10 mouse cellular contexts compared by ENCODE assay signal in the genomic region with DNA sequence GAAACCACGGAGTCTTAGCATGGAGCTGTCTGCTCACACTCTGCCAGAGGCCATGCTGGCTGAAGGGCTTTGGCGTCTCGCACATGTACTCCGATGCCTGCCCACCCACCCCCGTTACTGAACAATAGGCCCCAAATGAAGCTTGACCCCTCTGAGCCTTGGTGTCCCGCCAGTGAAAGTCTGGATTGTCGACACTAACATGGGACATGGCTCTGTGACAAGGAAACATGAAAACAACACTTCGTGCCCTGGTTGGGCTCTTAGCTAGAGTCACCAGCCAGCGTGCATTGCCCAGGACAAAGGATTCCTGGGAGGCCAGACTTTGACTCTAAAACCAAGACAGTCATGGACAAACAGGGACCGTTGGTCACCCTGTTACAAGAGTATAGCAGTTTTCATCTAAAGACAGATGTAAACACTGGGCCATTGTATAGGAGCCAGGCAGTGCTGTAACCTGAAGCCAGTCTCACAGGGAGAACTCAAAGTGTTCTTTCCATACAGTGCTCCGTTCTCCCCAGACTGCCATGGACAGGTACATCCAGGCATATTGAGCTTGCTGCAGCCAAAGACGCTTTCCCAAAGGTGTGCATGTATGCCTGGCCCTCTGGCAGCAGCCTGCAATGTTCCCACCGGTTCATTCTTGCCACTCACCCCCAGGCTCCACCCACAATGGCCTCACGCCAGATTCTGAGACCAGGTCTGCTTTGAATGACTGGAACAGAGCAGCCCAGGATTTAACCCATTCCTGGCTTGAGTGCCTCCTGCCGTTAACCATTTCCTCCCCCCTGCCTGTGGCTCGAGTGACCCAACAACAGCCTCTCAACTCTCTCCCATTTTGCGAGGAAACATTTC. TPM values are rescaled to one million over a fixed set of nuclear protein-coding genes. Genes with fewer than 3 reads are reported as not detected.
DNase-seq lines count a peak whose midpoint lies in the region; ATAC-seq lines count a peak whose summit lies in the region.
"Had no signal": no experiment of that assay in that cellular context is flagged by ENCODE, and none has a peak within 500 bp of the region (broad histone marks: within the 10 kb centered on the region; RNA-seq: fewer than 3 reads in every experiment).

No protein-coding gene starts in this region.

- peaks cover 33 to 40% of the 10 kb centered on the region in 2 experiments for H3K4me1 ChIP-seq in heart, embryonic 14.5 days (ENCODE audit: control insufficient read depth in 2 of 2, insufficient read depth in 2 of 2, low read length in 2 of 2)
- peaks cover 27% of the 10 kb centered on the region for H3K4me1 ChIP-seq in kidney, embryonic 16.5 days (ENCODE audit: insufficient read depth, low read length)

- no peaks in the 10 kb centered on the region for H3K9me3 ChIP-seq in heart, embryonic 14.5 days (ENCODE audit: control insufficient read depth, low read length)
- H3K9me3 ChIP-seq in kidney, embryonic 16.5 days (ENCODE audit: low read length): no peaks in the 10 kb centered on the region

- no peak overlapping the region for H3K9ac ChIP-seq in heart, embryonic 14.5 days (ENCODE audit: low read length)
- H3K9ac ChIP-seq in kidney, embryonic 16.5 days (replicated peaks; ENCODE audit: low read length): no peak overlapping the region
- H3K9ac ChIP-seq: liver, embryonic 14.5 days had no signal

- H3K36me3 ChIP-seq in heart, embryonic 14.5 days (ENCODE audit: control insufficient read depth, insufficient read depth, low read length): peaks cover 12% of the 10 kb centered on the region; the same call in 1 of the 2 replicates
- peaks cover 6% of the 10 kb centered on the region for H3K36me3 ChIP-seq in kidney, embryonic 16.5 days (ENCODE audit: insufficient read depth, low read length)

- H3K27me3 ChIP-seq in heart, embryonic 14.5 days (ENCODE audit: control insufficient read depth, insufficient read depth, low read length): peaks cover 5% of the 10 kb centered on the region
- peaks cover 3% of the 10 kb centered on the region for H3K27me3 ChIP-seq in kidney, embryonic 16.5 days (ENCODE audit: insufficient read depth, low read length)
- H3K27me3 ChIP-seq: Patski had no signal

- DNase-seq in left cerebral cortex, postnatal 4 days: peak; percentile 95
- no peak for DNase-seq in left cerebral cortex, adult 8-10 months (ENCODE audit: low spot score in 2 of 2)
- peak; percentile 60 for DNase-seq in cerebellum, adult 9-11 months
- peak; percentile 72 for DNase-seq in lung, postnatal 36 days
- peak; percentile 28 to 57 for DNase-seq in urinary bladder, postnatal 36 days (ENCODE audit: low spot score in 2 of 2)
- DNase-seq in c-Kit-positive CD71-positive TER-119-positive erythroid progenitor cells, embryonic 14.5 days (ENCODE audit: low spot score): no peak

- peak; percentile 58 for ATAC-seq in heart, embryonic 14.5 days (ENCODE audit: insufficient number of reproducible peaks, insufficient read depth, low FRiP score, low read depth)
- peak; percentile 76 for ATAC-seq in kidney, embryonic 16.5 days (ENCODE audit: low FRiP score, low TSS enrichment)
- ATAC-seq: Patski had no signal

- H3K27ac ChIP-seq in heart, embryonic 14.5 days (replicated peaks in 1 of 2; ENCODE audit: control insufficient read depth in 1 of 2, insufficient read depth in 1 of 2, low read depth in 2 of 2, low read length in 2 of 2): peak overlapping the region in 1 of 2 experiments; percentile 29; a peak in 1 of 4 replicates
- H3K27ac ChIP-seq in kidney, embryonic 16.5 days (ENCODE audit: low read length): peak overlapping the region; percentile 14; the same call in 1 of the 2 replicates
- H3K27ac ChIP-seq: liver, embryonic 14.5 days had no signal

- intact Hi-C loops in left cerebral cortex, postnatal 4 days (cut with DNase I): no loop called here

- H3K4me2 ChIP-seq in heart, embryonic 14.5 days (ENCODE audit: low read length): peak overlapping the region; percentile 60
- peak overlapping the region; percentile 44 for H3K4me2 ChIP-seq in kidney, embryonic 16.5 days (replicated peaks; ENCODE audit: low read depth, low read length)

- 16% methylated on average over 17 of the region's 17 CpGs for WGBS in heart, embryonic 14.5 days
- WGBS in kidney, embryonic 16.5 days: 12% methylated on average over 17 of the region's 17 CpGs

- peak overlapping the region in 1 of 2 experiments; percentile 16; a peak in 2 of 4 replicates for H3K4me3 ChIP-seq in heart, embryonic 14.5 days (ENCODE audit: control insufficient read depth in 1 of 2, insufficient read depth in 1 of 2, low read depth in 1 of 2, low read length in 2 of 2)
- H3K4me3 ChIP-seq in kidney, embryonic 16.5 days (ENCODE audit: low read length): peak overlapping the region; percentile 18

RNA-seq across cellular contexts. Expression of gene Mn1, which starts 23.6 kb away (rescaled TPM):
- total RNA-seq in left cerebral cortex, postnatal 4 days (2021): 100 to 1,000 TPM; 129 to 135 TPM
- 10 to 100 TPM; 52.4 to 55.5 (median 53.9) TPM for total RNA-seq in left cerebral cortex, adult 8-10 months (2022)
- 5.6 and 6.9 TPM in 2 replicates for polyA plus RNA-seq in heart, embryonic 14.5 days (2014; fragmentation: Nextera tagmentation; extraction: Ambion mirVana)
- 6.9 and 7.2 TPM in 2 replicates for polyA plus RNA-seq in kidney, embryonic 16.5 days (2015; fragmentation: Nextera tagmentation; extraction: Ambion mirVana)

Comparison
In these comparisons a context has a peak if more than half of its experiments do, and no peak if none do; other contexts are left out.
1. DNase-seq: peak in left cerebral cortex, postnatal 4 days (single experiment), cerebellum, adult 9-11 months (single experiment), lung, postnatal 36 days (single experiment) and urinary bladder, postnatal 36 days (2 of 2); none in left cerebral cortex, adult 8-10 months (0 of 2) and c-Kit-positive CD71-positive TER-119-positive erythroid progenitor cells, embryonic 14.5 days (single experiment).